Mouse (Mus musculus): ENCODE data around the gene Vps45.

DNA sequence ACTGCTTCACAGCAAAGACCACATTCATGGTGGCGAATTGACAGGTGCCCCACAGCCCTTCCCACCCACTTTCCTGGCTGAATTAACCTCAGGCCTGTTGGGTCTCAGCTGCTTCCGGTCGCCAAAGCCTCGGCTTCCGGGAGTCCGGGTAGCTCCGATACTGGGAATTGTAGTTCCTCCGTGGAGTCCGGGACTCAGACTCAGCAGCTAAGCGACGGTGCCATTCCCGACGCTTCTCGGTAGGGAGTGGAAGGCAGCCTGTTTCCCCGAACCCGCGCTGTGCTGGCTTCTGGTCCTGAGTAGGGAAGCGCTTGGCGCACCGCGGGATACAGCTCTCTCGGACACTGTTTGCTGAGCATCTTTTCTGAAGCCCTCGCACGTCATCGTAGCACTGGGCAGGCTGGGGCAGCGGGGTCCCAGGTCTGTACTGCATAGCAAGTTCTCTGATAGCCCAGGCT, 490 bp downstream of the Vps45 start:
- TF ChIP-seq CTCF (IDR thresholded peaks at IDR 0.05; ENCODE audit: low read depth, low read length) (no peak), POLR2A (IDR thresholded peaks at IDR 0.05; ENCODE audit: extremely low read depth, insufficient read depth, low read length) (peak; percentile 36; the same call in 1 of the 2 replicates)
